Mouse (Mus musculus) ES-Bruce4 (cell line): ENCODE measurements around the gene Nkx2-5. TPM values are rescaled to one million over a fixed set of nuclear protein-coding genes. Genes with fewer than 3 reads are reported as not detected.

Source experiments
- H3K27ac ChIP-seq: 2 replicates; pipeline ENCODE4 v1.5.1; 2012; ENCODE audit warnings: low read length, inconsistent platforms; ENCODE audit not compliant: insufficient read depth
- H3K27me3 ChIP-seq: 2 replicates; pipeline ENCODE4 v1.6.1; 2012; ENCODE audit warnings: mild to moderate bottlenecking, low read length, inconsistent platforms; ENCODE audit not compliant: control insufficient read depth, poor library complexity, insufficient read depth, severe bottlenecking
- H3K36me3 ChIP-seq: 2 replicates; pipeline ENCODE4 v1.6.1; 2012; ENCODE audit warnings: inconsistent platforms, mild to moderate bottlenecking, low read length, moderate library complexity; ENCODE audit not compliant: control insufficient read depth, poor library complexity, insufficient read depth, severe bottlenecking
- H3K4me1 ChIP-seq: one replicate; pipeline ENCODE4 v1.8.1; 2011; ENCODE audit warnings: low read length; ENCODE audit not compliant: control insufficient read depth, insufficient read depth
- H3K4me3 ChIP-seq: 2 replicates; pipeline ENCODE4 v1.5.1; 2011; ENCODE audit warnings: low read depth, mild to moderate bottlenecking, low read length
- H3K9ac ChIP-seq: 2 replicates; pipeline ENCODE4 v1.6.1; 2012; ENCODE audit warnings: low read depth, mild to moderate bottlenecking, inconsistent platforms; ENCODE audit not compliant: poor library complexity, severe bottlenecking
- H3K9me3 ChIP-seq: replicated peaks from 2 replicates; pipeline ENCODE4 v1.6.1; 2012; ENCODE audit warnings: mild to moderate bottlenecking, low read length, inconsistent platforms; ENCODE audit not compliant: control insufficient read depth, poor library complexity, insufficient read depth, severe bottlenecking
- CTCF ChIP-seq: IDR thresholded peaks from one replicate; pipeline ENCODE4 v1.8.1; 2011; ENCODE audit warnings: low read depth, low read length
- EP300 ChIP-seq: IDR thresholded peaks from 2 replicates; pipeline ENCODE4 v1.6.1; 2011; ENCODE audit warnings: low read depth, low read length; ENCODE audit not compliant: insufficient read depth
- POLR2A ChIP-seq: IDR thresholded peaks from one replicate; pipeline ENCODE4 v1.8.1; 2011; ENCODE audit warnings: low read length; ENCODE audit not compliant: insufficient read depth
- polyA plus RNA-seq: library from polyadenylated mRNA; stranded (reverse); fragments of >200 nt; gene quantifications from 2 replicates; pipeline ENCODE4 v1.2.4, GENCODE M21; 2011; ENCODE audit warnings: low read depth; ENCODE audit not compliant: missing spikeins, insufficient read depth, insufficient read length

Gene Nkx2-5
- polyA plus RNA-seq, 1 experiment = not detected

GRCm38 (mm10) chr17:26789460-26790268 is 55.1 kb downstream of the Nkx2-5 start:
- Histone ChIP-seq H3K4me3 (no peak overlapping the region), H3K36me3 (peaks cover 4% of the 10 kb centered on the region; the same call in 1 of the 2 replicates), H3K9ac (no peak overlapping the region), H3K27ac (no peak overlapping the region), H3K27me3 (no peaks in the 10 kb centered on the region), H3K9me3 (no peaks in the 10 kb centered on the region), H3K4me1 (no peaks in the 10 kb centered on the region)
- no peak for TF ChIP-seq EP300
- no peak for TF ChIP-seq CTCF
- TF ChIP-seq POLR2A = no peak

GRCm38 (mm10) chr17:26788986-26789385 is 55.8 kb downstream of the Nkx2-5 start:
- no peak for TF ChIP-seq EP300
- Histone ChIP-seq H3K9me3 (no peaks in the 10 kb centered on the region), H3K4me3 (no peak overlapping the region), H3K36me3 (peaks cover 4% of the 10 kb centered on the region; the same call in 1 of the 2 replicates), H3K4me1 (no peaks in the 10 kb centered on the region), H3K9ac (no peak overlapping the region), H3K27ac (no peak overlapping the region), H3K27me3 (no peaks in the 10 kb centered on the region)

Other genes starting within 250 kb of the Nkx2-5 start
- 100 and 118 TPM in 2 replicates for gene Atp6v0e, start 181.8 kb downstream of the Nkx2-5 start, polyA plus RNA-seq
- gene Crebrf, start 129.4 kb downstream of the Nkx2-5 start, polyA plus RNA-seq = 18.6 and 21.4 TPM in 2 replicates
- 28.9 and 29.4 TPM in 2 replicates for gene Bnip1, start 63.9 kb downstream of the Nkx2-5 start, polyA plus RNA-seq
- gene Kifc5b, start 72.1 kb upstream of the Nkx2-5 start, polyA plus RNA-seq = 43.0 and 43.2 TPM in 2 replicates
- gene Phf1, start 88.0 kb upstream of the Nkx2-5 start, polyA plus RNA-seq = 7.8 and 8.7 TPM in 2 replicates
- 58.9 and 63.0 TPM in 2 replicates for gene Cuta, start 94.6 kb upstream of the Nkx2-5 start, polyA plus RNA-seq
- 23.5 and 24.5 TPM in 2 replicates for gene Syngap1, start 96.2 kb upstream of the Nkx2-5 start, polyA plus RNA-seq
- 11.0 and 12.4 TPM in 2 replicates for gene Zbtb9, start 128.2 kb upstream of the Nkx2-5 start, polyA plus RNA-seq
- gene Bak1, start 184.0 kb upstream of the Nkx2-5 start, polyA plus RNA-seq = 66.6 and 78.1 TPM in 2 replicates
- 17.2 and 21.9 TPM in 2 replicates for gene Itpr3, start 212.3 kb upstream of the Nkx2-5 start, polyA plus RNA-seq